Mouse (Mus musculus) bone marrow macrophage, adult 2 months (primary cell): ENCODE data around the gene H60b.
"Not testable (repeated sequence)": the region's sequence is repeated elsewhere in the genome, so short reads cannot be mapped to it uniquely, and the experiment has no call there.

Experiments used
- CTCF ChIP-seq: IDR thresholded peaks from 2 replicates; pipeline ENCODE4 v1.5.1; 2012; ENCODE audit warnings: low read depth, mild to moderate bottlenecking, low read length, moderate library complexity
- POLR2A ChIP-seq: IDR thresholded peaks from 2 replicates; pipeline ENCODE4 v1.6.1; 2012; ENCODE audit warnings: mild to moderate bottlenecking, low read depth, low read length, borderline replicate concordance

DNA sequence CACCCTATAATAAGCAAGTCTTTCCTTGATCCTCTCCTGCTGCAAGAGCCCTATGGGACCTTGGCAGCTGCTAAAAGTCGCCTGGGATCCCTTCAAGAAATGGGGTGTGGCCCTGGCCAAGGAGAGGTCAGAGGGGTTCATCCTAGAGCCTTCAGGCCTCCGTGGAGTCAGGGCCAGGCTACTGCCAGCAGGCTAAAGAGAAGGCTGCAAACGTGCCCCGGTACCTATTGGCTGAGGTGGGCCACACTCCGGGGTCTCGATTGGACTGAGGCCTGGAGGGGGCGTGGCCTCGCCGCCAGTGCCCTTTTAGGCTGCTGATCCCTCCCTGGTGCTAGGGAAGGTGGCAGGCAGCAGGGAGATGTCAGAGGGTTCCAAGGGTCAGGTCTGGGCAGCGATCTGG is 32.6 kb downstream of the H60b start:
- TF ChIP-seq CTCF, POLR2A: not testable (repeated sequence)
